Mouse (Mus musculus) left cerebral cortex, adult 11 months (tissue): Measurements from ENCODE around the gene Ttpal.

Experiments
- DNase-seq: peaks from one replicate; pipeline ENCODE4 v3.0.0; 2022; ENCODE audit warnings: low spot score

The Ttpal gene

DNA sequence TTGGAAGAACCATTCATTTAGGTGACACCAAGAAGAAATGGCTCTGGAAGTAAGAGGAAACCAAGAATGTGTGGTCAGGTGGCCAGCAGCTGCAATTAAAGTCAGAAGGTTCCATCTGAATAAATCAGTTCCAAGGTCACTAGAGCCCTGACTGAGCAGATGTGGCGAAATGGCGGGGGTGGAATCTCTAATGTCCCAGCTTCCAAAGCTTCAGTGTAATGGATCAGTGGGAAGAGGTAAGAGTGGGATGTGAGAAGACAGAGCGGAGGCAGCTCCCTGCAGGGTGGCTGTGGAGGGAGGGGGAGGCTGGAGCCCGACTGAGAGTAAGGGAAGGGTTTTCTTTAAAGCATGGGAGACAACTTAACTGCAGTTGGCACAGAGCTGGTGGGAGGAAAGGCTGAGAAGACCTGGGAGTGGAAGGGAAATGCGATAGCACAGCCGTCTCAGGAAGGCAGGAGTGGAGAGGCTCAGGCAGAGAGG lies 59.3 kb downstream of the Ttpal start:
- no peak for DNase-seq

DNA sequence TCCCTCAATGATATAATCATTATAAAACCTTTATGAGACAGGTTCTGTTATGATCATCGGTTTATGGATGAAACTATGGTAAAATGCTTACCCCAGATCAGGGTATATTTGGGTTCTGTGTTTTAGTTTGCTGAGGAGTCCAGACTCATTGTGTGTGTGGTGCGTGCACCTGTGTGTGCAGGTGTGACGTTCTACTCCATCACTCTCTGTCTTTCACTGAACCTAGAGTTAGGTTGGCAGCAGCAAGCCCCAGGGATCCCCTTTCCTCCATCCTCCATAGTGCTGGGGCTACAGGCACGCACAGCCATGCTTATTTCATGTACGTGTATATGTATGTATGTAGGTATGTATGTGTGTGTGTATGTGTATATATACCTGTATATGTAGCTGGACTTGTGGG lies 60.0 kb downstream of the Ttpal start:
- DNase-seq, result no peak

DNA sequence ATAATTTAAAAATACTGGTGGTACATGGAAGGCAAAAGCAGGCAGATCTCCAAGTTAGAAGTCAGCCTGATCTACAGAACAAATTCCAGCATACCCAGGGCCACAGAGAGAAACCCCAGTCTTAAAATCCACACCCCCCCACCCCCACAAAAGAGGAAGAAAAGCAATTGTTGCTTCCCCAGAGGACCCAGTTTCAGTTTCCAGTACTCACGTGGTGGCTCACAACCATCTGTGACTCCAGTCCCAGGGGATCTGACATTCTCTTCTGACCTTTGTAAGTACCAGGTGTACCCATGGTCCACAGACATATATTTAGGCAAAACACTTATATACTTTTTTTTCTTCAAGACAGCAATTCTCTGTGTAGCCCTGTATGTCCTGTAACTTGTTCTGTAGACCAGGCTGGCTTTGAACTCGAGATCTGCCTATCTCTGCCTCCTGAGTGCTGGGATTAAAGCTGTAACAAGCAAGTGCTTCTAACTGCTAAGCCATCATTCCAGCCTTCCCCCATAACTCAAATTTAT lies 60.6 kb downstream of the Ttpal start:
- DNase-seq, result no peak

DNA sequence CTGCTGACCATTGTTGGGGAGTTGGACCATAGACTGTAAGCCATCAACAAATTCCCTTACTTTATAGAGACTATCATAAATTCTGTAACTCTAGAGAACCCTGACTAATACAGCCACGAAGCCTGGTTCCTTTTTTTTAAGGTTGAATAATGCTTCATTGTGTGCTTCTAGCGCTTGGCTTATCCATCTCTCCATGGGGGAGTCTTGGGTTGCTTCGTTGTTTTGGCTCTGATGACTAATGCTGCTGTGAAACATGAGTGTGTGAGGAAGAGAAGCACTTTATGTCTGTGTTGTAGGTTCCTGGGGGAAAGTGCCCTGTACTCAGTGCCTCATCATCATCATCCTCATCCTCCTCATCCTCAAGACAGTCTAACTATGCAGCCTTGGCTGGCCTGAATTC lies 61.8 kb downstream of the Ttpal start:
- no peak for DNase-seq

DNA sequence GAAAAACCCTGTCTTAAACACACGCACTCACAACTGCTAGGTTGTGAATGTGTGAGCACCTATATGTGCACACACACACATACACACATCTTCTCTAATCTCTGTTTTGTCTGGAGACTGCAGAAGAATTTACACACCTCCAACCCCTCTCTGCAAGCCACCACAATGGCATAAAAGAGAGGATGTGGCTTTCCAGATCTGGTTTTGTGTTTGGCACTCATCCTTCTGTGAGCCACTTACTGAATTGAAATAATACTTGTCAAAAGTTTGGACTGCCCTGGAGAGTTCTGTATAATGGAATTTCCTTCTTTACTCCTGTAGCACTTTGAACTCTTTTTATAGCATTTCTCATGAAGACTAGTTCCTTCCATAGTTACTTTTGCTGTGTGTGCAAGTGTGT lies 64.9 kb downstream of the Ttpal start:
- DNase-seq, result no peak
